Mouse (Mus musculus) hindbrain, postnatal 0 days (tissue): ENCODE measurements around the gene Stum. TPM values are rescaled to one million over a fixed set of nuclear protein-coding genes. Genes with fewer than 3 reads are reported as not detected.
A peak's percentile ranks its signal among the peaks of the same experiment; 100 is the strongest.

Experiments used
- ATAC-seq: fragments of 200-750 bp; cut with Nextera tagmentation; 2 replicates; pipeline ENCODE4 v1.8.0; 2017; ENCODE audit warnings: mild to moderate bottlenecking, moderate TSS enrichment, moderate library complexity
- DNase-seq: peaks from one replicate; pipeline ENCODE4 v3.0.0-alpha.2; 2015; ENCODE audit warnings: low spot score
- H3K27ac ChIP-seq: fragments of 300-500 bp; sonication (generic); 2 replicates; pipeline ENCODE4 v1.5.1; 2014; ENCODE audit warnings: mild to moderate bottlenecking
- H3K27me3 ChIP-seq: fragments of 300-500 bp; sonication (generic); 2 replicates; pipeline ENCODE4 v1.6.1; 2014; ENCODE audit warnings: low read length, mixed read lengths; ENCODE audit not compliant: insufficient read depth
- H3K36me3 ChIP-seq: fragments of 300-500 bp; sonication (generic); 2 replicates; pipeline ENCODE4 v1.6.1; 2014; ENCODE audit warnings: low read length, mixed read lengths; ENCODE audit not compliant: insufficient read depth
- H3K4me1 ChIP-seq: fragments of 300-500 bp; sonication (generic); 2 replicates; pipeline ENCODE4 v1.6.1; 2014; ENCODE audit warnings: antibody characterized with exemption, low read length, mixed read lengths; ENCODE audit not compliant: insufficient read depth
- H3K4me2 ChIP-seq: fragments of 300-500 bp; sonication (generic); 2 replicates; pipeline ENCODE4 v1.6.1; 2014; ENCODE audit warnings: low read depth, mild to moderate bottlenecking, low read length, moderate library complexity, mixed read lengths
- H3K4me3 ChIP-seq: fragments of 300-500 bp; sonication (generic); 2 replicates; pipeline ENCODE4 v1.5.1; 2014; ENCODE audit warnings: low read length
- H3K9ac ChIP-seq: fragments of 300-500 bp; sonication (generic); replicated peaks from 2 replicates; pipeline ENCODE4 v1.6.1; 2014; ENCODE audit warnings: mild to moderate bottlenecking, low read length, moderate library complexity, mixed read lengths
- H3K9me3 ChIP-seq: fragments of 300-500 bp; sonication (generic); 2 replicates; pipeline ENCODE4 v1.6.1; 2016; ENCODE audit warnings: low read length, mixed read lengths
- CTCF ChIP-seq: IDR thresholded peaks from 2 replicates; pipeline ENCODE4 v1.5.1; 2016; ENCODE audit warnings: antibody characterized with exemption, control low read depth, low read depth
- WGBS: fragments of 180-500 bp; shearing (Covaris S2); extraction: QIAGEN DNeasy Blood & Tissue Kit; methylation state at CpG from one replicate; pipeline ENCODE4 v1.1.7; 2014; 5-methylcytosine and 5-hydroxymethylcytosine counted together
- polyA plus RNA-seq: library from polyadenylated mRNA; unstranded; fragments of >200 nt; fragmentation: Nextera tagmentation; extraction: Ambion mirVana; gene quantifications from 2 replicates; pipeline ENCODE4 v1.2.1, GENCODE M21; 2015
- total RNA-seq: library from RNA; depleted of rRNA; stranded (reverse); fragments of >200 nt; gene quantifications from 2 replicates; pipeline ENCODE4 v1.2.3, GENCODE M21; 2014

The Stum gene
- total and polyA plus RNA-seq, 2 experiments from 2014 or later, result 20.6 to 105 TPM

DNA sequence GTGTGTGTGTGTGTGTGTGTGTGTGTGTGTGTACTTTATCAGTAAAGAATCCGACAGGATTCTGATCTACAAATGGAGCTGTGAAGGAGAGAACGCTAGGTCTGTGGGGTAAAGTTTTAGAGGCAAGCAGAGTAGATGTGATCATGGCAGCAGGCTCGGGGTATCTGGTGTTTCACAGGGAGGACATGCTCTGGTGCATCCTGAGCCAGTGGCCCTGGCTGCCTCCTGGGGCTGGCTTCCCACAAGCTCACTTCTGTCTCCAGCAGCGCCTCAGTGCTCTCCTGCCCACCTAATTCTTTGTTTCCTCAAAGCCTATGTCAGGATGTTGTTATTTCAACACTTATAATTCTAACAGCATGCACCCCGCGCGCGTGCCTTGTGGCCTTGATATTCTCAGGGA, 2.0 kb downstream of the Stum start:
- no peak for TF ChIP-seq CTCF
- no peak for ATAC-seq
- no peak for DNase-seq
- Histone ChIP-seq H3K4me3 (no peak overlapping the region), H3K36me3 (no peaks in the 10 kb centered on the region), H3K4me2 (peak overlapping the region; percentile 74; the same call in 1 of the 2 replicates), H3K27ac (no peak overlapping the region), H3K27me3 (no peaks in the 10 kb centered on the region; the same call in 1 of the 2 replicates), H3K9ac (no peak overlapping the region), H3K4me1 (0 out of 2 replicates have a peak, but pooled peaks cover 2% of the 10 kb centered on the region), H3K9me3 (no peaks in the 10 kb centered on the region)
- 47% methylated on average over 8 of the region's 8 CpGs for WGBS

- Histone ChIP-seq H3K27ac (no peak overlapping the region), H3K9ac (no peak overlapping the region), H3K4me2 (no peak overlapping the region), H3K4me3 (no peak overlapping the region), H3K9me3 (no peaks in the 10 kb centered on the region), H3K27me3 (no peaks in the 10 kb centered on the region; the same call in 1 of the 2 replicates), H3K4me1 (0 out of 2 replicates have a peak, but pooled peaks cover 2% of the 10 kb centered on the region), H3K36me3 (no peaks in the 10 kb centered on the region)
- no peak for TF ChIP-seq CTCF
- WGBS, result 39% methylated on average over 6 of the region's 6 CpGs
- DNase-seq (no peak), ATAC-seq (no peak)
Observed at GRCm38 (mm10) chr1:180480325-180480724, 3.0 kb downstream of the Stum start.

- DNase-seq (no peak), ATAC-seq (no peak)
- Histone ChIP-seq H3K9me3 (no peaks in the 10 kb centered on the region), H3K9ac (no peak overlapping the region), H3K27me3 (no peaks in the 10 kb centered on the region), H3K4me1 (no peaks in the 10 kb centered on the region), H3K4me3 (no peak overlapping the region), H3K4me2 (no peak overlapping the region), H3K27ac (no peak overlapping the region), H3K36me3 (no peaks in the 10 kb centered on the region)
- no peak for TF ChIP-seq CTCF
Observed at GRCm38 (mm10) chr1:180473566-180473965, 9.7 kb downstream of the Stum start.

DNA sequence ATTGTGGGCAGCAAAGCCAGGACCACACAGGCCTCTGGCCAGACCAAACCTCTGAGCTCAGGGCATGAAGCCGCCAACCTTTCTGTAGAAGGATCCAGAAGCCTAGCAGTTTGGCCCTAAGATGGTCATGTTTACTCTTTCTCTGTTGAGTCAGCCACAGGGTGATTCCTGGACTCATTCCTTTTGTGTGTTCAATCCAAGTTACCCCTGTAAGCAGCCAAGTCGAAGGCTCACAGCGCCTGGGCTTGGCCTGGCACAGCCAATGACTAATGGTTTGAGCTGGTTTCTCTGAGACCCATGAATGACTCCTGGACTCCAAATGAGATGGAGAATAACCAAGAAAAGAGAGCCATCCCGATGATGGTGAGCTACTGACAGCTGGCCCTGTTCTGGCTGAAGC, 15.3 kb downstream of the Stum start:
- Histone ChIP-seq H3K27ac (no peak overlapping the region), H3K9me3 (no peaks in the 10 kb centered on the region), H3K27me3 (no peaks in the 10 kb centered on the region), H3K9ac (no peak overlapping the region), H3K4me1 (no peaks in the 10 kb centered on the region), H3K4me3 (no peak overlapping the region), H3K4me2 (no peak overlapping the region), H3K36me3 (no peaks in the 10 kb centered on the region)
- 87% methylated on average over 4 of the region's 4 CpGs for WGBS
- no peak for TF ChIP-seq CTCF
- ATAC-seq, result no peak
- no peak for DNase-seq

GRCm38 (mm10) chr1:180465620-180466019, 17.7 kb downstream of the Stum start:
- no peak for TF ChIP-seq CTCF
- H3K27ac ChIP-seq, result no peak overlapping the region
- no peak overlapping the region for H3K4me2 ChIP-seq
- no peak overlapping the region for H3K9ac ChIP-seq
- H3K4me1 ChIP-seq, result 0 out of 2 replicates have a peak, but pooled peaks cover 5% of the 10 kb centered on the region
- no peaks in the 10 kb centered on the region for H3K36me3 ChIP-seq
- no peak for DNase-seq
- no peaks in the 10 kb centered on the region for H3K27me3 ChIP-seq
- no peak overlapping the region for H3K4me3 ChIP-seq
- ATAC-seq, result no peak
- no peaks in the 10 kb centered on the region for H3K9me3 ChIP-seq
- 71% methylated on average over 5 of the region's 5 CpGs for WGBS

DNA sequence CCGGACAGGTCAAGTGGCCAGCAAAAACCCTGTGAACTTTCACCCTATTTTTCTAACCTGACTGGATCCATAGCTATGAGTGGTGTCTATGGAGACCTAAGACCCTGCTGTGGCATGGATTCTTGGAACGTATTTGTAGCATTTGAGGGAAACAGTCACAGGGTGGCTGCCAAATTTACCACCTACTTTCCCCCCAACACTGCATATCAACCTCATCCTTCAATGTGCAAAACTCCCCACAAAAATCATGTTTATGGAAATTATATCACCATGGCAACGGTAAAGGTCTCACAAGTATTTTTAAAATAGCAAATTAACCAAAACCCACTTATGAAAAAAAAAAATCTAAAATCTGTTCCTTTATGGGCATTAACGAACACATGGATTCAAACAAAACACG, 18.9 kb downstream of the Stum start:
- ATAC-seq, result no peak
- H3K9me3 ChIP-seq, result no peaks in the 10 kb centered on the region
- H3K4me2 ChIP-seq, result no peak overlapping the region
- TF ChIP-seq CTCF, result no peak
- H3K4me3 ChIP-seq, result no peak overlapping the region
- 0 out of 2 replicates have a peak, but pooled peaks cover 13% of the 10 kb centered on the region for H3K4me1 ChIP-seq
- no peaks in the 10 kb centered on the region for H3K27me3 ChIP-seq
- no peak for DNase-seq
- no peak overlapping the region for H3K9ac ChIP-seq
- no peaks in the 10 kb centered on the region for H3K36me3 ChIP-seq
- 67% methylated on average over 5 of the region's 5 CpGs for WGBS
- no peak overlapping the region for H3K27ac ChIP-seq

DNA sequence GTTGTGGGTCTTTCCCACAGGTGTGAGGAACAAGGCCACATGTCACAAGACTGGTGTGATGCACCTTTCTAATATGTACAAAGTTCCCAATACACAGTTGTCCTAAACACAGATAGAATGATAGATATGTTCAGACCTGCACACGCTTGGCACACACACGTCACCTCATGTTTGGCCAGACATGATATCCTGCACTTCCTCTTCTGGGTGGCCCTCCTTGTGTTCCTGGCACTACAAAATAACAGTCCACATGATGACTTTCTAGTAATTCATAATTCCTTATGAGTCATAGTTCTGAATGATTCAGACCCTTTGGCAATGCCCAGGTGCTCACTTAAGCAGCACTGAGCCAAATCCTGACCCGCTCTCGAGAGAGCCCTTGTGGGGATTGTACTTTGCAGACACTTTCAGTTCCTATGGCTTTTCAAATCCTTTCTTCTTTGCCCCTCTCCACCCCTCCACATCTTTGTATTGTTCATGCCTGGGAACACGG, 20.3 kb downstream of the Stum start:
- Histone ChIP-seq H3K27ac (no peak overlapping the region), H3K4me1 (peaks cover 20% of the 10 kb centered on the region), H3K4me2 (no peak overlapping the region), H3K9me3 (no peaks in the 10 kb centered on the region), H3K36me3 (no peaks in the 10 kb centered on the region), H3K4me3 (no peak overlapping the region), H3K9ac (no peak overlapping the region), H3K27me3 (no peaks in the 10 kb centered on the region)
- ATAC-seq (no peak), DNase-seq (no peak)
- 77% methylated on average over 5 of the region's 5 CpGs for WGBS
- TF ChIP-seq CTCF, result no peak
